Mouse (Mus musculus) cerebellum, adult 18-20 months (tissue): ENCODE measurements at regions not wholly inside any gene's neighbourhood (a gene's known extent, or its start where the extent isn't known, plus 50 kb on each side); places are given as distances from the start of the nearest gene placed in this dataset.

ENCODE experiments used
- DNase-seq, 2 experiments: peaks; one replicate each; pipeline ENCODE4 v3.0.0; 2021

DNA sequence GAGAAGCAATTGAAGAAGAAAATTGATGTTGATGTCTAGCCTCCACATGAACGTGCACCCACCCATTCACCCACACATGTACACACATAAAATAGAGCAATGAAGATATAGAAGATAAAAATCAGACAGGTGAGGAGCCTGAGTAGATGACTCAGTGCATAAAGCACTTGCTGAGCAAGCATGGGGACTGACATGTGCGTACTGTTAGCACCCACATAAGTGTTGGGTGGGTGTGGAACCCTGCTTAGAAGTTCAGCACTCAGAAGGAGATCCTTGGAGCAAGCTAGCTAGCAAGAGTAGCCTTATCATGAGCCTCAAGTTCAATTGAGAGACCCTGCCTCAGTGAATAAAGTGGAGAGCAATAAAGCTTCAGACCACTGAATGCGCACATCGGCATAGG, 305.7 kb upstream of the Adamts9 start:
- no peak for DNase-seq

DNA sequence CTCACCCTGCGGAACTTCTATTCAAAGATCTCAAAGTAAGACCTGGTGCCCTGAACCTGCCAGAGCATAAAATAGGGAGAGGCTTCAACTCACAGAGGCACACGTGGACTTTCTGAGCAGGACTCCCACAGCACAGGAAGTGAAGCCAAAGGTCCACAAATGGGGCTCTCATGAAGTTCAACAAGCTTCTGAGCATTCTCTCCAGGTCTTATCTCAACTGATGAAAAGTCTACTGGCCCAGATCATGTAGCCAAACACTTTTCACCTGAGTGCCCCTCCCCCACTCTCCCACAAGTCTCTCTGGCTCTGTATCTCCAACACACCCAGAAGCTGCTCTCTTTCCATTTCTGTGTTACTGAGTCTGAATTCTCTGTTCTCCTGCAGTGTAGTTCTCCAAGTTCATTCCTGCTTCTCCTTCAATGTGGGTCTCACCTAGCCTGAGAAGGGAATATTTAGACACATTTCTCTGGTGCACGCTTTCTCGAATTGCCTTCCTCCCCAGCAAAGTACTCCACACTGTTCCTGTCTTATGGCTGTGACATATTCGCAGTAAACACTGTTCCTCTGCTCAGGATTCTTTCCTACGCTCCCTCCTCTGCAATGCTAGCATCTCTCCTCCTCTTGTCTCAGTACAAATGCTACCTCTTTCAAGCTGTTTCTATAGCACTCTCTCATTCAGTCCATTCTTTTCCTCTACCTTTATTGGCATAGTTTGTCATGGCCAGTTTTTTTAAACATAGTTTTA, 303.4 kb upstream of the Adamts9 start:
- DNase-seq, result no peak

DNA sequence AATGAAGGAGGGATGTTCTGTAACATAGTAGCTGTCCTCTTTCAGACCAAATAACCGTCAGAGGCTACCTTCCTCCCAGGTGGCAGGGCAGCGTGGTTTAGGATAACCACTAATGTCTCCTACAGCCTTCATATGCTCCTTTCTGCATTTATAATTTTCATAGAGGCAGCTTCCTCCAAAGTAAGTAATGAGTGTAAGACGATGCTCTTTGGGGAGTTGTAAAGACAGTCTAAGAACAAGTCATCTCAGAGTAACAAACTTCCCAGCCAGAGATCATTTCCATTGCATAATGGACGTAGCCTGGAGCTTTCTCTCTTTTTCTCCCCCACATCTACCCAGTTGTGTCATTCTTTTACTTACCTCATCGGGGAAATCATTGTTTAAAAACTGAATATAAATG, 292.3 kb upstream of the Adamts9 start:
- DNase-seq, result no peak

DNA sequence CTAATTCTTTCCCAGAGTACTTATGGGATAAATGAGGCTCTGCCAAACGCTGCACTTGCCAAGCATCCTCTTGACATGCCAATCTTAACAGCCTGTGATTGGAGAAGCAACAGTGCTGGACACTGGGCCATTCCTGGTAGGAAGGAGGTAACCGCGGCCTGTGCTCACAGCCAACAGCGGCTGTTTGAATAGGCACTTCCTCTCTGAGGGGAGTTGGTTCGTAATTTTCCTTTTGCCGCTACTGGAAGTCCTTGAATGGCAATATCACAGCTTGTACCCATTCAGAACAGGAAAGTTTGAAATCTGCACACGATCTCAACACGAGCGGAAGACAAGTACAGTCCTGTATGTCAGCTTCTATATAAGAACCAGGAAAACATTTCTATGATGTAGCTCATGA, 289.3 kb upstream of the Adamts9 start:
- DNase-seq, result no peak

DNA sequence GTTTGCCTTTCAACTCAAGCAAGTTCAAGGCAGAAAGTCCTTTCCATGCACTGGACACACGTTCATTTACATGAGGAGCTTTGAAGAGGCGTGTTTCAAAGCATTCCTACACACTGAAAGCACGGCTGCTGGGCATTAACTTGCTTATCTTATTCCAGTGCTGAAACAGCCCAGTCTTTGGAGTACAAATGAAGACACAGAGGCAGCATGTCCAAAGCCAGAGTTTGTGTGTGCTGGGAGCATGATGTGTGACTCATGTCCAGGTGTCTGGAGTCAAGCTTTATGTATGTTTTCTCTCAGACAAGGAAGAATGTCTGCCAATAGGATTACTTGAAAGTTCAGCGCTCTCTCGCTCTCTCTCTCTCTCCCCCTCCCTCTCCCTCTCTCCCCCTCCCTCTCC, 287.2 kb upstream of the Adamts9 start:
- no peak for DNase-seq

DNA sequence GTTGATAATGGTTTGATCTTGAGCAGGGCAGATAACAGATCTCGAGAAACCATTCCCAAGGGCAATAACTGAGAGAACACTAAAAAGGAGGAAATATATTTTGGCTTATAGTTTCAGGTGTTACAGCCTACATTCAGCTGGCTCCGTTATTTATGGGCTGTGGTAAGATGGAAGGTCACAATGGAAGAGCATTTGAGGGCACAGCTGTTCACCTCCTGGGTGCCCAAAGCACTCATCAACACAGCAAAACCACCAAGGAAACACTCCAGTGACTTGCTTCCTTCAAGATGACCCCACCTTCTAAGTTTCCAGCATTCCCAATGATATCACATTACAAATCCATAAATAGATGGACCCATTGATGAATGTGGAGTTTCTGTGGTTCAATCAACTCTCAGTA, 286.0 kb upstream of the Adamts9 start:
- DNase-seq, result no peak

DNA sequence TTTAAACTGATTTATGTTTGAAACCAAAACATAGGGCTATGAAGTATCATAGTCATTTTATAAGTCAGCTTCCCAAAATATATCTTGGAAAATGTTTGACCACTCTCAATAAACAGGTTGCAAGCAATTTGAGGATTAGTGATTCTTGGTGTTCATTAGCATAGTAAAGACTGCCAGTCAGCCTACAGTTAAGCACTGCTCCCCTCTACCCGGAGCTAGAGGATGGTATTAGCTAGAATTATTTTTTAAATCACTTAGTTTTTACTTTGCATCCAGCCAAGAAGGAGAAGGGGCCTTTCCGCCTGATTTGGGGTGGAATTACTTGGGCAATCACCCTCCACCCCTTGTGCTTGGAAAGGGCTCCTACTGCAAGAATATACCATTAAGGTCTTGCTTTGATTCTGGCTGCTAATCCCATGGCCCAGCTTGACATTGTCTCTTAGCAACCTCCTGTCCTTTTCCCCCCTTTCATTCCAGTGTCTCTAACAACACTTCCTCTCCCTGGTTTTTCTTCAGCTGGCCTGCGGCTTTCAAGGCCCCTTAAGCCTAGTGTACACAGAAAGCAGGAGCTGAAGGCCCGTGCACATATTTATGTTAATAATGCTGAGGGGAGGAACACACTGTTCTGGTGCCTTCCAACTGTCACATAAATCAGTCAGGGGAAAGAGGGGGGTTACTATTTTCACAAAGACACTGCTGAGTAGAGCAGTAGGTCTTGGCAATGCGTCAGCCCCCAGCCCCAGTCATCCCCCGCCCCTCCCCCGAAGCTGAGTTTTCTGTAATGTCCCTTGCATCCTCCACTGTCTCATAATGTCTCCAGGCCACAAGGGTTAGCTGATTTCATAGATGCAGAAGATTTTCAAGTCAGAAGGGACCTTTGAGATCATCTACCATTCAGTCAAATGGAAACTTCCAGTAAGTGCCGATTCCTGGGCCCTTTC, 280.6 kb upstream of the Adamts9 start:
- DNase-seq, result no peak

DNA sequence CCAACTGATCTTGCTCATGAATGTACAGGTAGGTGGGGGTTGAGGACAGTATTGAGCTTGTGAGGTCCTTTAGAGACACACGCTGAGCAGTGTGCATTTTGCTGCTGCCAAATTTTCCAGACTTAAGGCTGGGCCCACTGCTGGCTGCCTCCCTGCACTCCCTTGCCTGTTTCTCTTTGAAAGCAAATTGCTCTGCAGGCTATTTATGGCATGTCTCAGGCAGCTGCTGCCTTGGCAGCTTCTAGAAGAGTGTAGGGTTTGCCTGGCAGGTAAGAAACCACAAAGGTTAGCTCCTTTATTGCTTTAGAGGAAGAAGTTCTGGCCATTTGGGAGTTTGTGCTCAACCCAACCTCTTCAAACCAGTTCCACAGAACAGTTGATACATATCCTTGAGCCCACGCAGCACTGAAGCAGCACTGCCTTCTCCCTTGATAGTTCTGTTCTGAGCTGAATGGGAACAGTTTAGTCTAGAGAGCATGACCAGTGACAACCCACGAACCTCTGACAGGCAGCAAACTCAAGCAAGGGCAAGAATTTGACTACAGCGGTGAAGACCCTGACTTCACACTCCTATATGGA, 274.8 kb upstream of the Adamts9 start:
- DNase-seq, result no peak

DNA sequence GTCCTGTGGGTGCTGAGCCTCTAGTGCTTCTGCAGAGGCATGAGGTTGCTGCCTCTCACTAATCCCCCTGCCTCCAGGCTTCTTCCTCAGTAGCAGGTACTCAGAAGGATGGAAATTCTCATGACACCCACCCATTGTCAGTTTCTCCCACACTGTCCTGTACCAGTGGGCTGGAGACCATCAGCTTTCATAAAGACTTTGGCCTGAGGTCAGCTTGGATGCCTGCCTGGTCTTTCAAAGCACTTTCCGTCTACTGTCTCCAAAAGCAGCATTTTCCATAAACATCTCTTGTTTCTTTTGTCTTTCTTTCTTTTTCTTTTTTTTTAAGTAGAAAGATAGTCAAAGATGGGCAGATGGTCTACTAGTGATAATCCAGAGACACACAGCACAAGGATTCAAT, 257.6 kb upstream of the Adamts9 start:
- DNase-seq, result no peak

DNA sequence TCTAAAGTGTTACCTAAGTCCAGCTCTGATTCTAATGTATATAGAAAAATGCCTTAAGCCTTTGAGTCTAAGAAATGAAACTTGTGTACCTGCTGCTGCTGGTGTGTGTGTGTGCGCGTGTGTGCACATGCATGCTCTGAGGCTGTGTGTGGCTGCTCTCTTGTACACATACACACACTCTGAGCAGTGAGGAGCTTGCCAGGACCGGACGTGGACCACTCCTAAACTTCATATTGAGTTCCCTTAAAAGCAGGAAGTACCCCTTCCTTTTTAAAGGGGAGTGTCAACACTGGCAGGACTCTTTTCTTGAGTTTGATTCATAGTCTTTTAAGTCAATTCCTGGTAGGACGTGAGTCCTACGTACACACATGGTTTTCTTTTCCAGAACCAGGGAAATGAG, 251.4 kb upstream of the Adamts9 start:
- no peak for DNase-seq

DNA sequence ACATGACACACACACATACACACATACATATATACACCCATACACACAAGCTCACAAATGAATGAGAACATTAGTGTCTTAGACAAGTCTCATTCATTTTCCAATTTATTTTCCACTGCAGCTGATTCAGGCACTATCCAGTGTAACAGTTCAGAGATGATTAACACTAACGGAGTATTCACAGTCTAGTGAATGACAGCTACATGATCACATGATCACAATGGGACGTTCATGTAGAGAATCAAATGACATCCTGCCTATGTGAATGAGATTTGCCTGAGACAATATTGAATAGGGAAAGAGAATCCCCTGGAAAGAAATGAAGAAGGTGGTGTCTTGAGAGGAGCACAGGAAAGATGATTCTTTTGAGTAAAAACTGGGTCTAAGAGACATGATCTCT, 249.7 kb upstream of the Adamts9 start:
- no peak for DNase-seq

DNA sequence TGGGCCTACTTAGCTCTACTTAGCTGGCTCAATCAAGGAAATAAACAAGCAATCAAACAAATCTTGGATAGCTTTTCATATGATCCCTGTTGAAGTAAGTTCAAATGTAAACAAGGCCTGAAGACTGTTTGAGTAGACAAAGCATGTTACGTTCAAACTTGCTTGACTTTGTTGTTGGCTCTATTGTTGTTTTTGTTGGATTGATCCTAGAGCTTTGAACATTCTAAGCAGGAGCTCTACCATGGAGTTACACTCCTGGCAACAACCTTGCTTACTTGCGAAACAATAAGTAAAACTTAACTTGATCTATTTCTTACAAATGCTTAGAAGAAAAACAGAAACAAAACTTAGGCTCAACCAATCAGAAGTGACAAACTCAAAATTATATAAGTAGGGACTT, 247.7 kb upstream of the Adamts9 start:
- no peak for DNase-seq

DNA sequence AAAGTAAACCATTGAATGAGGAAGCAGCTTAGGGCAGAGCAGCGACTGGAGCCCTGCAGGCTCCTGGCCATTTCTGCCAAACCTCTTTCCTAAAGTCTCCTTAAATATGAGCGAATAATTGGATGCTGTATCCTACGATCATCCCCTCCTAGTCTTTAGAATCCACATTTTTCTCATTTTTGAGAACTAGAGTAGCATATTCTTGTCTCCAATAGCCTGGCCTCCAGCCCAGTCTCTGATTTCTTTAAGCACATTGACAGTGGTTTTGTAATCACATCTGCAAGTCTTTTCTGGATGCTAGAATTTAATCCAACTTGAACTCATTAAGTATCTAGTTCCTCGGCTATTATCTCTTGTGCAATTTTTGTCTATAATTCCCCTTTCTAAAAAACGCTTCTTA, 225.2 kb upstream of the Adamts9 start:
- no peak for DNase-seq

DNA sequence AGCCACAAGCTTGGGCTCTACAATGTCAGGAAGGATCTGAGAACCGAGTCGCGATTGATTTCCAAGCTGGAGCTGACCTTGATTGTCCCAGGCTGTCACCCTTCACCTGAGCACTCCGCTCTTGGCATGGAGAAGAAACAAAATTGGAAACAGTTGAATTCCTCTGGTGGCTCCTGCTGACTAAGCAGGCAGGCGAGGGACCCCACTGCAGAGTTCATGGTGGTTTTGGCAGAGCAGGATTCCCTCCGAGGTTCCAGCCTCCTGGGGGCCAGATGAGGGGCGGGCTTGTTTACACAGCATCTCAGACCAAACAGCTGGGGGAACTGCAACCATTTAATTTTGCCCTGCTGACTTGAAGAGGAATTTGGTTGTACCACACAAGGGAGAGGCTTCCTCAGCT, 224.0 kb upstream of the Adamts9 start:
- DNase-seq, result no peak

DNA sequence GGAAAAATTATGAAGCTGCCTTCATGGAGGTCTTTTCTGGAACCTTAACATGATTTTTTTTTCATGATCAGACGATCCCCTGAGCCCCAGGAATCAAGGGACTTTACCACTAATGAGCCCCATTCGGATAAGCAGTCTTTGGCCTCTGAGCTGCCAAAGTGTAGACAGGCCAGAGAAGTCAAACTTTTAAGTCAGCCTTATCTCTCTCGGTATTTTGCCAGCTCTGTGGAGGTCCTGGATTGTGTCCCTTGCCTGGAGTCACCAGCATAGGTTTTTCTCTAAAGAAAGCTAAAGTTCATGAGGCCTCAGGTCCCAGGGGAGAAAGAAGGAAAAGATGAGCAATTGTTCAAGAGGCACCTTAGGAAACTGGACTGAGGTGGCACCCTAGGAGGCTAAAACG, 222.7 kb upstream of the Adamts9 start:
- no peak for DNase-seq

DNA sequence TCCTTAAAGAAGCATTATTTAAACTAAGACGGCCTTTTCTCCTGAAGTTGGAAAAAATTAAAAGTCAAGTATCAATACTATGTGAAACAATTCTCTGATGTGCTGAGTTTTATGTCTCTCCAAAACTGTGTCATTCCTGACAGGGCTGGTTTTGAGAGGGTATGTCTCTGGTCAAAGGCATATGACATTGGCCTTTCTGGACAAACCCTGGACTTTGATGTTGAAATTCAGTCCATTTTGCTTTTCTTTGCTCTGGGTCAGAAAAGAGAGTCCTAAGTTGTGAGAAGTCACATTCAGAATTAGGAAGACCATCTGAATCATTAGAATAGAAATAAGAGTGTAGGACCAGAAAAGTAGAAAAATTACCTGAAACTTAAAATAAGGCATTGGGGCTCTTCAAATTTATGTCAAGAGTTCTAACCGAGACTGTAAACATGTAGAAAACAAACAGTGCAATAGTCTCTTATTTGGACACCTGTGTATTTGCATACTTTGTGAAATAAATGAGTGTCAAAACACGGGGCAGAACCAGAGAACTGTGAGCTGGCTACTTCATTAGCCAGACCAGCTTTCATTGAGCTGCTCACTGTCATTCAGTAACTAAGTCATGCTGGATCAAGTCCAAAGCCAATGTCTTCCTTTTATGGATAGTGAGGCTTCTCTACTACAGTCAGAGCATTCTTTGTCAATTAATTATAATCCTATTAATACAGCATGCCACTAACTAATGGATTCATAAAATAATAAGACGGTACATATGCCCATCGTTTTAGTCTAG, 209.3 kb upstream of the Adamts9 start:
- no peak for DNase-seq

DNA sequence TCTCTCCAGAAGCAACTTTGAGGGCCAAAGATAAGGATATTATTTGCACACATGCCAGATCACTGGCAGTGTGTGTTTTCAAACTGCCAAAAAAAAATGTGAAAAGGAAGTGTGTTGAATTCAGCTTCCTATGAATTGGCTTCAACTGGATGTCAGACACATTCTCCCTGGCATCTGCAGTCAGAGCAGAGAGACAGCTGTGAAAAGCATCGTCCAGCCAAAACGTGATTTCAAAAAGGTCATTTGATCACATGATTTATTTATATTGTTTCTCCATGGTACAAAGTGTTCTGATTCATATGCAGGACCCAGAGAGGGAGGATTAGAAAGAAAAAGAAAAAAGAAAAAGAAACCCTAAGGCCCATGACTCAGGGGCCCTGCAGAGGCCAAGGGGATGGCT, 207.2 kb upstream of the Adamts9 start:
- no peak for DNase-seq

DNA sequence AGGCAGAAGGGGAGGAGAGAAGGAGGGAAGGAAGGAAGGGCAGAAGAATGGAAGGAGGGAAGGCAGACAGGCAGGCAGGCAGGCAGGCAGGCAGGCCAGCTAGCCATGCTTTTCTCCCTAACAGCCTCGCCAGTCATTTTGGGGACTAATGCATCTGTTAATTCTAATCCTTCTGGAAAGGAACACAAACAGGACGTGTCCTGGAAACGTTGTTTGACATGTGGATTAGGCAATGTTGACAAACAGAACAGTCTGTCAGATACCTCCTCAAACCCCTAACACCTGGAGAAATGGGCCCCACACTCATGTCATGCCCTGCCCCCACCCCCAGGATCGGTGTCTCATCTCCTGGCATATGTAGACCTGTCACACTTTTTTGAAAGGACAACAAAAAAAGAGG, 206.7 kb upstream of the Adamts9 start:
- no peak for DNase-seq

DNA sequence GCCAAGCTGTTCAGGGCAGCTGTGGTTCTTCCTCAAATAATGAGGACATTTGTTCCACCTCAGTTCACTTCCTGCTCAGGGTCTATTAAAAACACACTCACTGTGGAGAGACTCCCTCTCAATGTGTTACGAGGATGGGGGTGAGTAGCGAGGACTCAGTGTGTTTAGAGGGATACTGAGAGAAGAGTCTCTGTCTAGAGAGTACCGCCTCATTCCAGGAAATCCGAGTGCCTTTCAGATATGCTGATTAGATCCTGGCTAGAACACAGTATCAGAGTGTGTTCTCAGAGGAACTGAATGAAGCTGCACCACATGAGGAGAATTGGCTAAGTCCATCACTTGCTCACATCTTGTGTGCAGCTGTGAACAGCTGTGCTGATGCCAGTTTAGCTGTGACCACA, 197.0 kb upstream of the Adamts9 start:
- no peak for DNase-seq

DNA sequence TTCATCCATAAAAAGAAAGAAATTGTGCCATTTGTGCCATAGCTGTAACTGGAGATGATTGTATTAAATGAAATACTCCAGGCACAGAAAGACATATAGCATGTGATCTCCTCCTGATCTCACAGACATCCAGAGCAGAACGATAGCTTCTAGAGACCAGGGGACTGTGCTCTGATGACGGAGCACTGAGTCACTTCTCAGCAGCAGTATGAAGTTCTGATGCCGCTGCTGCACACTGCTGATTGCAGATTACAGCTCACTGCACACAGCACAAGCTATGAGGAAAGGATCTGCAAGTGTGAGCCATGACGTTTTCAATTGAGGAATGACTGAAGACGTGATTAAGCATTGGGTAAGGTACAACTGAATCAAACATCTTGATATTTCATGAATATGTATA, 190.6 kb upstream of the Adamts9 start:
- no peak for DNase-seq

DNA sequence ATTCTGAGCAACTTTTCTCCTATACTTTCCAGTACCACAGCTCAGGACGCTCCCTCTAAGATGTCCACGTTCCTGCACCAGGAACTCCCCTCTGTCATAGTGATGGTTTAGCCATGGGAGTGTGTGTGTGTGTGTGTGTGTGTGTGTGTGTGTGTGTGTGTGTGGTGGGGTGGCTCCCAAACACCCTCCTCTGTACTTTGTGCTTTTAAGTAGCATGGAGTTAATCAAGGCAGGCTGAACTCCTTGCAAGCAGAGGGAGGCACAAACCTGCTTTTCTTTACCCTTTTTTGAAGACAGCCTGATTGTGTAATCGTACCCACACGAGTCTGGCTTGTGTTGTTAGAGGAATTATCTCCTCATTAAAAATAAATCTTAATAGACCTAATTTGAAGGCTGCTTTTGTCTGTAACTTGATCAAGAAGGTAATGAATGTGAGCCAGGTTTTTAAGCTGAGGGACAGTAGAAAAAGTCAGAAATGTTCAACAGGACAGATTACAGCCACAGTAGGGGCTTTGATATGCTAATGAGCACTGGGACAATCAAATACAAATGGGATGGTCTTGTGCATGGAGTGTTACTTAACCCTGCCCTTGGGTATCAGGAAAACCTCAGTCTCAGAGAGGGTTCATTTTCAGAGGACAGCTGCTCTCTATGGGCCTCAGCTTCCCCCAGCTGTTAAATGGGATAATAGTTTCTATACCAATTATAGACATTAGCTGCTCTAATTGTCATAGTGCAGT, 187.8 kb upstream of the Adamts9 start:
- no peak for DNase-seq

DNA sequence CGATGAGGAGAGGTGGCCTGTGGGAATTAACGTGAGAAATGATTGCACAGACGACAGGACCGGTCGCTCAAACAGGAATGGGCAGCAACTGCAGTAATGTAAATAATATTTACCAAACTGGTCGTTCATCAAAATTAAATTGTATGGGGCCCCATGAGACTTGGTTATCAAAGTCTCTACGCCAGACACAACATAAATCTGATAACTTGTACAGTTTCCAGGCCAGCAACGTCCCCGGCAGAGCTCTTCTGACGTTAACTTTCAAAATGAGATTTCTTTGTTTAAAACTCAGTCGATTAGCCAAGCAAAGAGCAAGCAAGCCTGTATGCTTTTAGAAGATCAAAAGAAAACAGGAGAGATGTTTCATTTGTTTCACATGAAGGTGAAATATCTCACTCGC, 176.2 kb upstream of the Adamts9 start:
- DNase-seq, result no peak

DNA sequence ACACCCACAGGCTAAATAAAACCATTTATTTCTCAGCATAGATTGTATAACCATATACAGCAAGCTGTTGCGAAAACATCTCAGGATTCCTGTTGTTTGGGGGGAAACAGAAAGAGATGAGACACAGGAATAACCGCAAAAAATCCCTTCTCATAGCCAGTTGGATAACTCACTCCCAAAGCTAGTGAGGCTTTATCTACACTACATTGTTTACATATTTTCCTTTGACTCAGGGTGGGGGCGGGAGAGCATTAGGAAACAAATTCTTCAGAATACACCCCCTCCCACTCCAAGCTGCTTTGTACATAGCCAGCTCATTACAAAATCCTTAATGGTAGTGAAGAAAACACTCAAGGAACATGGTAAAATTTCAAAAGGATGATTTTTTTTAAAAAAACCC, 170.1 kb upstream of the Adamts9 start:
- DNase-seq, result no peak
